Mouse (Mus musculus): ENCODE measurements around the gene Pbxip1. TPM values are rescaled to one million over a fixed set of nuclear protein-coding genes. Genes with fewer than 3 reads are reported as not detected.

Gene Pbxip1
- 17.5 and 20.1 TPM in 2 replicates for polyA plus RNA-seq (2016; fragmentation: Nextera tagmentation; extraction: Ambion mirVana)

DNA sequence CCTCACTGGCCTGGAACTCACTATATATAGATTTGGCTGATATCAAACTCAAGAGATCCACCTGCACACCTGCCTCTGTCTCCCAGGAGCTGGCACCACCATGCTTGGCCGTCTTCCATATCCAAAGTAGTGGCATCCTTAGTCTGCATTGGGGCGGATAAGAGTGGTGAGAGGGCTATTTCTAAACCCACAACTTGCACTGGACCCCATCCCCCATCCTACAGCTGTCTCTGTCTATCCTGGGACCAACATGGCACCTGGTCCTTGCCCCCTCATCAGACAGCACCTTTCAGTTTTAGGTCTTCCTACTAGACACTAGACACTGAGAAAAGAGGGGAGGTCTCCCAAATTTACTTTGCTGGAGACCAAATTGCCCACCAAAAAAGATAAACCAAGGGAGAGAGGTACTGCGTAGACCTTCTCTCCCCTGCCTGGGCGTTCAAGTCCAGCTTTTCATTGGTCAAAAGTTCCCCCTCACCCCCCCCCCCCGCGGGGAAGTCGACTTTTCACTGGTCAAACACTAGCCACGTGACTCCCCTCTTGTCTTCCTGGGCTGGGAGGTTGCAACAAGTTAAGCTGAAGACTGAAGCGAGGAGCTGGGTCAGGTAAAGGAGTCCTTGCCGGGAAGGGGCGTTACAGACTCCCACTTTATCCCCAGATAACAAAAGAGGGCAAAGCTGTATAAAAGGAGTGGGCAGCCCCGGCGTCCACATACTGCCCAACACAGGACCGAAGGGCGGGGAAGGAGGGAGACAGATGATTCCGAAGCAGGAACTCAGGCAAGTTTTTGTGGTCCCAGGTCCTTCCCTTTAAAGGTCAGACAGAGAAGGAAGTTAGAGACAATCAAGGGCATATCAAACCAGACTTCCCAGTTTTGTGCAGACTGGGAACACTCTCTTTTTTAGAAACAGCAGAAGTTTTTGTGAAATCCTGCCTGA is at the start of gene Pbxip1:
Gene Pbxip1, plus strand, starts transcription at position 531 of the 938 bp plus-strand sequence.
- Histone ChIP-seq H3K4me1 (peaks cover 37% of the 10 kb centered on the region), H3K27ac (replicated peaks) (peak within 1 kb of the TSS; percentile 85)
- WGBS, result 5% methylated on average over 16 of the region's 16 CpGs

GRCm38 (mm10) chr3:89387632-89388031 is 48.9 kb upstream of the Pbxip1 start:
- H3K9me3 ChIP-seq, result no peaks in the 10 kb centered on the region
- H3K36me3 ChIP-seq (replicated peaks), result no peaks in the 10 kb centered on the region
- WGBS, result 62% methylated on average over 11 of the region's 11 CpGs
- 0 out of 2 replicates have a peak overlapping the region, but pooled peaks have one; percentile 63 for H3K27ac ChIP-seq (replicated peaks)
- H3K4me1 ChIP-seq, result peaks cover 79% of the 10 kb centered on the region
- no peak overlapping the region for H3K4me3 ChIP-seq
- H3K27me3 ChIP-seq (replicated peaks; ENCODE audit: low read depth, poor library complexity, severe bottlenecking), result peaks cover 67% of the 10 kb centered on the region
- DNase-seq (ENCODE audit: low spot score), result no peak

More for the DNA sequence above, at the start of gene Pbxip1:
- no peaks in the 10 kb centered on the region for H3K27me3 ChIP-seq (replicated peaks; ENCODE audit: low read depth, poor library complexity, severe bottlenecking)
- H3K36me3 ChIP-seq (replicated peaks), result peaks cover 42% of the 10 kb centered on the region
- peak within 1 kb of the TSS; percentile 67 for H3K4me3 ChIP-seq
- no peaks in the 10 kb centered on the region for H3K9me3 ChIP-seq
- peak; percentile 91 for DNase-seq (ENCODE audit: low spot score)

DNA sequence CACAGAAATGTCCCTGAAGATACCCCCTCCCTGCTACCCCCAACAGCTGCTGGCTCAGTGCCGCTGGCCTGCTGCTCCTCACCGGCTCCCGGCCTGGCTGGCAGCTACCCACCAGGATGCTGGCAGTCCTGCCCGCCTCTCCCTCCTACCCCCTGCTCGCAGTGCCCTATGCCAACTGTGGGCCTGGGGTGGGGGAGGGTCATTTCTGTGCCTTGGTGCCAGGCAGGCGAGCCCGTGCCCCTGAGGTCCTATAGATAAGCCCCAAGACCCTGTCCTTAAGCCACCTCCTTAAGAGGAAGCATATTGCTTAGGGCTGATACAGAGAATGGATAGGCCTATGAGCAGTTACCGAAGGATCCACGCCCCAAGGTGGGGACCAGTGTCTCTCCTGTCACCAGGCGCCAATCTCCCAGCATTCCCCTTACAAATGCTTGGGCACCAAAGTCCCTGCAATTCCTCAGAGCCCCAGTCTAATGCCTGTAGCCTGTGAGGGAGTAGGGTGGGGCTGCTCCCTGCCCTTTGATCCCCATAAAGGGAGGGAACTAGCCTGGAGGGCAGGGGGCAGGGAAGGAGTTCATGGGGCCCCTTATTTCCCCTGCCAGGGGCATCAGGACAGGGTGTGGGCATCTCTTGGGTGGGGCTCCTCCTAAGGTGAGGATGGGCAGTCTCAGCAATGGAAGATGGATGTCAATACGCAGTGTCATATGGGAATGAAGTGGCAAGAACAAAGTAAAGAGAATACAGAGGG is 48.2 kb upstream of the Pbxip1 start:
- peaks cover 73% of the 10 kb centered on the region for H3K27me3 ChIP-seq (replicated peaks; ENCODE audit: low read depth, poor library complexity, severe bottlenecking)
- DNase-seq (ENCODE audit: low spot score), result no peak
- peak overlapping the region; percentile 21; the same call in 1 of the 2 replicates for H3K4me3 ChIP-seq
- WGBS, result 74% methylated on average over 11 of the region's 11 CpGs
- no peak overlapping the region for H3K27ac ChIP-seq (replicated peaks)
- no peaks in the 10 kb centered on the region for H3K36me3 ChIP-seq (replicated peaks)
- H3K9me3 ChIP-seq, result no peaks in the 10 kb centered on the region
- peaks cover 86% of the 10 kb centered on the region for H3K4me1 ChIP-seq

DNA sequence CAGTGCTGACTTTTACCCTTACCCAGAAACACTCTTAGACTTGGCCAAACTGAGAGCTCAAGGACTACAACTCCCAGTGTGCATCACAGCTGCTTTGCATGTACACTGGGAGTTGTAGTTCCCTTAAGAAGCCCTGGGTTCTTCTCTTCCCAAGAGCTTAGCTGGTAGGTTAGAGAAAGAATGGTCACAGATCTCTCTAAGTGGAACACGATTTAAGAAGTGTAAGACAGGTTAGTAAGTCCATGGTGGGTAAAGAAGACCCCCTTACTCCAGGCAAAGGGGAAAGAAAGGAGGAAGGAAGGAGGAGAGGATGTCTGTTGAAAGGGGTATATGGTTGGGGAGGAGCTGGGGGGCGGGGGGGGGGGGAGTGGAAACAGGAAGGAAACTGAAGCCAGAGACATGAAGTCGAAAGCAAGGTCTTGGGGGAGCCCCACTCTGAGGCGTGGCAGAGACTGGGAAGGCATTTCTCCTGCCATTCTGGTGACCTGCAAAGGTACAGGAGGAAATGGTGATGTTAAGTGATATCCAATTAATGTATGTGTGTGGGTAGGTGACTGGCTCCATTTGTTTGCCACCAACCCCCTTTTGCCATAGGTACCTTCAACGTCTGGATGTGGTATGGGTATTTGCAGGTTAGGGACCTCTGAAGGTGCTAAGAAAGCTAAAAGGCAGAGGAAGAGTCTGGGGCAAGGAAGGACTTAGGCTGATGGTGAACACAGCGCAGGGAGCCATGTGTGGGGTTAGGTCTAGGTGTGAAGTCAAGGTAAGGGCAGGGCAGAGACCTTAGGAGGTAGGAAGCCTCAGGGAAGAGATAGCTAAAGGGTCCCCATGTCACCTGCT is 47.4 kb upstream of the Pbxip1 start:
- Histone ChIP-seq H3K4me3 (0 out of 2 replicates have a peak overlapping the region, but pooled peaks have one; percentile 21), H3K27me3 (replicated peaks; ENCODE audit: low read depth, poor library complexity, severe bottlenecking) (peaks cover 73% of the 10 kb centered on the region), H3K36me3 (replicated peaks) (no peaks in the 10 kb centered on the region), H3K9me3 (no peaks in the 10 kb centered on the region), H3K27ac (replicated peaks) (no peak overlapping the region), H3K4me1 (peaks cover 92% of the 10 kb centered on the region)
- WGBS, result 64% methylated on average over 6 of the region's 6 CpGs
- DNase-seq (ENCODE audit: low spot score), result no peak

DNA sequence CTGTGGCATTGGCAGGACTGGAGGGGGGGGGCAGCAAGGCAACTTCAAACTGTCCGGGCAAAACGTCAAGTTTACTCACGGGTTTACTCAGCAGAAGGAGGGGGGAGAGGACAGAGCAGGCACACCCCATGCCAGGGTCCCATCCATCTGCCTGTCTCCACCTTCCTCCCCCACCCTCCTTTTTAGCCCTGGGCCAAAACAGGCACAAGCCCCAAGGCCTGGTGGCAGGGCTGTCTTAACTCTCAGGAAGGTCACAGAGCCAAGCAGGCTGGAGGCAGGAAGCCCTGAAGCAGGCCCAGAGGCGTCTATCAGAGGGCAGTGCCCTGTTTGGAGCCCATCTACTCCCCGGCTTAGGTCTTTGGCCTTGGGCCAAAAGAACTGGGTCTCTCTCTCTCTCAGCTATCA is 46.4 kb upstream of the Pbxip1 start:
- 74% methylated on average over 5 of the region's 5 CpGs for WGBS
- Histone ChIP-seq H3K27me3 (replicated peaks; ENCODE audit: low read depth, poor library complexity, severe bottlenecking) (peaks cover 71% of the 10 kb centered on the region), H3K4me3 (peak overlapping the region; percentile 13; the same call in 1 of the 2 replicates)

DNA sequence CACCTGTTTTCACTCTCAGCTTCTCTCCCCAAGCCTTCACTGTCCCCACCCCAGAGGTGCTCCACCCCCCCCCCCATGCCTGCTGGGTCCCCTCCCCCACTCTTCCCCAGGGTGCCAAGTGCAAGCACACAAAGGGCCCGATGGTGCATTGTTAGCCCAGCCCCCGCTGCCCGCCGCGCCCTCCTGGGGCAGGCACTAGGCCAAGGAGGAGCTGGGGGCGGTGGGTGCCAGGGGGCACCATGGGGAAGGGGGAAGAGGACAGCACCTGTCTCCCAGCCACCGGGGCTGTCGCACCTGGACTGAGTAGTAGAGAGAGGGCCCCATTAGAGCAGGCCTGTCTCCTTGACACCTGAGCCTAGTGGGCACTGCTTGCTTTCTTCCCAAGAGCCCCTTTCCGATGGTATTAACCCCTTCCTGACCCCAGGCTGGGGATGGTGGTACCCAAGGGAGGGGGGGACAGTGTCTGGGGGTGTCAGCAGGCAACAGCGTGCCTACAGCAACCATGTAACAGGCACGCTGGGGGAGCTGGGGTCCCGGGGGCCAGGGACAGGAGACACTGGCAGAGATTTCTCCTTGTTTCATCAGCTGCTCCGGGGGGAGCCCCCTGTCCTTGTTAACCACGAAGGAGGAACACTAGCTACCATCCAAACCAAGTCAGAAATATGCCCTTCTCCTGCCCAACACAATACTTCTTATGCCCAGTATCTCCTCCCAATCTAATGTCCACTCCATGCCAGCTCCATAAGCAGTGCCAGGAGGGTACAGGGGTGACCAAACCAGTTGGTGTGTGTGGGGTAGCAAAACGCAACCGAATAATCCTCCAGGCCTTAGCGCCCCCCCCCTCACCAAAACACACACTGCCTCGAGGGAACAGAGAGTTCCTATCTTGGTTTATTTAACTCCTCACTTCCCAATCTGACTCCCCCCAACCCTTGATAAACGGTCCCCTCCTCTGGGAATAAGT is 45.5 kb upstream of the Pbxip1 start:
- Histone ChIP-seq H3K4me3 (peak overlapping the region; percentile 74), H3K27me3 (replicated peaks; ENCODE audit: low read depth, poor library complexity, severe bottlenecking) (peaks cover 69% of the 10 kb centered on the region), H3K36me3 (replicated peaks) (no peaks in the 10 kb centered on the region), H3K9me3 (no peaks in the 10 kb centered on the region), H3K4me1 (peaks cover 93% of the 10 kb centered on the region), H3K27ac (replicated peaks) (peak overlapping the region; percentile 86)
- no peak for DNase-seq (ENCODE audit: low spot score)
- 11% methylated on average over 19 of the region's 19 CpGs for WGBS

More for the DNA sequence above, 46.4 kb upstream of the Pbxip1 start:
- no peak overlapping the region for H3K27ac ChIP-seq (replicated peaks)
- no peak for DNase-seq (ENCODE audit: low spot score)
- H3K4me1 ChIP-seq, result peaks cover 92% of the 10 kb centered on the region
- H3K9me3 ChIP-seq, result no peaks in the 10 kb centered on the region
- no peaks in the 10 kb centered on the region for H3K36me3 ChIP-seq (replicated peaks)

GRCm38 (mm10) chr3:89391663-89392511 is 44.6 kb upstream of the Pbxip1 start:
- peaks cover 94% of the 10 kb centered on the region for H3K4me1 ChIP-seq
- peaks cover 62% of the 10 kb centered on the region for H3K27me3 ChIP-seq (replicated peaks; ENCODE audit: low read depth, poor library complexity, severe bottlenecking)

DNA sequence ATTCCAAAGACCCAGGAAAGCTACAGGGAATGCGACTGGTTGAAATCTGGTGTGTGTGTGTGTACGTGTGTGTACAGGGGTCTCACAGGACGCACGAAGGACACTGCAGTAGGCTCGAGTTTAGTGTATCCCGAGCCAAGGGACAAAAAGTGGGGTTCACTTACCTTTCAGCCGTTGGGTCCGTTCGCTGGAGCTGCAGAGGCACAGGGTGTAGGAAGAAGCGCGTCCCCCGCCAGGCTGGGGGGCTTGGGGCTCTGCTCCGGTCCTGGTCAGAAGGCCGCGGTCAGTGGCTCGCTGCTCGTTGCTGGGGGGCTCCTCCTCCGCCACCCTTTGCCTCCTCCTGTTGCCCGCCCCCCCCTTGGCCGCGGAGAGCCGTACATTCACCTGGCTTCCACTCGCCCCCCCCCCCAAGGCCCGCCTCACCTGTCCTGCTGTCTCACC is 43.6 kb upstream of the Pbxip1 start:
- Histone ChIP-seq H3K9me3 (no peaks in the 10 kb centered on the region), H3K27ac (replicated peaks) (peak overlapping the region; percentile 86), H3K36me3 (replicated peaks) (no peaks in the 10 kb centered on the region), H3K27me3 (replicated peaks; ENCODE audit: low read depth, poor library complexity, severe bottlenecking) (peaks cover 53% of the 10 kb centered on the region), H3K4me1 (peaks cover 85% of the 10 kb centered on the region), H3K4me3 (peak overlapping the region; percentile 74)
- whole genome bisulfite sequencing, result 1% methylated on average over 21 of the region's 24 CpGs
- peak; percentile 42 for DNase-seq (ENCODE audit: low spot score)

More at GRCm38 (mm10) chr3:89391663-89392511, 44.6 kb upstream of the Pbxip1 start:
- peak overlapping the region; percentile 86 for H3K27ac ChIP-seq (replicated peaks)
- DNase-seq (ENCODE audit: low spot score), result peak; percentile 58
- H3K4me3 ChIP-seq, result peak overlapping the region; percentile 74
- H3K36me3 ChIP-seq (replicated peaks), result no peaks in the 10 kb centered on the region
- H3K9me3 ChIP-seq, result no peaks in the 10 kb centered on the region
- under 1% methylated on average over 56 of the region's 56 CpGs for WGBS

DNA sequence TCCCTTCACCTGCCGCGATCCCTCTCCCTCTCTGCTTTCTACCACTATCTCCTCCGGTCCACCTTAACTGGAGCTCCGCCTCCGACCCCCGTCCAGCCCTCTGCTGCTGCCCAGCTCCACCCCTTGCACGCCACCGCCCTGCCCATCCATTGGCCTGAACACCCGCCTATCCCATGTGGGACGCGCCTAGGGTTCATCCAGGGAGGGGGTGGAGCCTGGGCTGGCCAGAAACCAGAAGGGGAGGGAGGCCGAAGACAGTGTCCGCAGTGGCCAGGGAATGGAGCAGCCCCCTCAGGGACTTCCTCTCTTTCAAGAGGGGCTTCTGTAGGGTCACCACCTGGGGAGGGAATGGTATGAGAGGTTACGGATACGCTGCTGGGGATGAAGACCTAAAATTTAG is 42.9 kb upstream of the Pbxip1 start:
- peak overlapping the region; percentile 74 for H3K4me3 ChIP-seq
- H3K9me3 ChIP-seq, result no peaks in the 10 kb centered on the region
- H3K27ac ChIP-seq (replicated peaks), result peak overlapping the region; percentile 86
- H3K4me1 ChIP-seq, result peaks cover 79% of the 10 kb centered on the region
- peaks cover 53% of the 10 kb centered on the region for H3K27me3 ChIP-seq (replicated peaks; ENCODE audit: low read depth, poor library complexity, severe bottlenecking)
- no peaks in the 10 kb centered on the region for H3K36me3 ChIP-seq (replicated peaks)
- under 1% methylated on average over 15 of the region's 15 CpGs for WGBS
- DNase-seq (ENCODE audit: low spot score), result peak; percentile 98

Data from embryonic facial prominence, embryonic 10.5 days (tissue).